21 mouse cellular contexts compared by ENCODE assay signal in the genomic region with DNA sequence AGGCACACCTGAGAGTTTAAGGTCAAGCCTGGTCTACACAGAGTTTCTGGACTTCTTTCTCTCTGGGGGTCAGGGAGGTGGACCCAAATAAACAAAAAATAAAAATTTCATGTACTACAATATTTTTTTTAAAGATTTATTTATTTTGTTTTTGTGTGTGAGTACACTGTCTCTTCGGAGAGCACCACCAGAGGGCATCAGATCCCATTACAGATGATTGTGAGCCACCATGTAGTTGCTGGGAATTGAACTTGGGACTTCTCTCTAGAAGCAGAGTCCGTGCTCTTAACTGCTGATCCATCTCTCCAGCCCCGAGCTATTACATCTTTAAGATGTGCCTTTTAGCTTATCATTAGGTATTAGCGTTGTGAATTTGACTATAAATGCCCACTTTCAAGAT. TPM values are rescaled to one million over a fixed set of nuclear protein-coding genes. Genes with fewer than 3 reads are reported as not detected.
DNase-seq lines count a peak whose midpoint lies in the region; ATAC-seq and TF ChIP-seq lines count a peak whose summit lies in the region.
"Had no signal": no experiment of that assay in that cellular context is flagged by ENCODE, and none has a peak within 500 bp of the region (broad histone marks: within the 10 kb centered on the region; RNA-seq: fewer than 3 reads in every experiment).

No protein-coding gene starts in this region.

- H3K36me3 ChIP-seq in heart, adult 2 months (ENCODE audit: control insufficient read depth, insufficient read depth, low read length) = peaks cover 4% of the 10 kb centered on the region; the same call in 1 of the 2 replicates
- H3K36me3 ChIP-seq in heart, embryonic 10.5 days = peaks cover 67% of the 10 kb centered on the region
- H3K36me3 ChIP-seq in lung, postnatal 0 days (ENCODE audit: insufficient read depth, low read length) = no peaks in the 10 kb centered on the region
- H3K36me3 ChIP-seq in E14TG2a.4 (ENCODE audit: insufficient read depth, low read length) = peaks cover 58% of the 10 kb centered on the region

- no peak overlapping the region for H3K4me3 ChIP-seq in heart, adult 2 months
- no peak overlapping the region for H3K4me3 ChIP-seq in heart, embryonic 10.5 days
- no peak overlapping the region for H3K4me3 ChIP-seq in lung, postnatal 0 days (ENCODE audit: low read depth, low read length)
- no peak overlapping the region for H3K4me3 ChIP-seq in E14TG2a.4 (replicated peaks; ENCODE audit: low read length)
- H3K4me3 ChIP-seq: embryonic facial prominence, embryonic 13.5 days; forebrain, embryonic 12.5 days; hindbrain, embryonic 13.5 days; kidney, embryonic 15.5 days; limb, embryonic 15.5 days had no signal

- intact Hi-C loops in heart, adult 2 months (cut with DNase I) = no loop called here

- no peak overlapping the region for H3K9ac ChIP-seq in heart, adult 2 months (ENCODE audit: low read depth, low read length)
- H3K9ac ChIP-seq in lung, postnatal 0 days (replicated peaks; ENCODE audit: low read depth) = no peak overlapping the region
- H3K9ac ChIP-seq: embryonic facial prominence, embryonic 13.5 days; forebrain, embryonic 12.5 days; hindbrain, embryonic 13.5 days; kidney, embryonic 15.5 days; limb, embryonic 15.5 days had no signal

- no peak for ATAC-seq in lung, postnatal 0 days
- ATAC-seq: midbrain, embryonic 16.5 days had no signal

- H3K4me2 ChIP-seq in lung, postnatal 0 days (replicated peaks; ENCODE audit: low read depth, low read length) = no peak overlapping the region
- H3K4me2 ChIP-seq: embryonic facial prominence, embryonic 13.5 days; forebrain, embryonic 12.5 days; hindbrain, embryonic 13.5 days; kidney, embryonic 15.5 days; limb, embryonic 15.5 days had no signal

- TF ChIP-seq CTCF in heart, adult 2 months (IDR thresholded peaks at IDR 0.05) = peak; percentile 50
- peak; percentile 43 for TF ChIP-seq CTCF in lung, postnatal 0 days (IDR thresholded peaks at IDR 0.05)
- peak; percentile 25; the same call in 1 of the 2 replicates for TF ChIP-seq CTCF in E14TG2a.4 (conservative IDR thresholded peaks at IDR 0.05; ENCODE audit: low read length)

- no peak overlapping the region for H3K27ac ChIP-seq in heart, adult 2 months
- no peak overlapping the region for H3K27ac ChIP-seq in heart, embryonic 10.5 days
- H3K27ac ChIP-seq in lung, postnatal 0 days (ENCODE audit: low read length) = no peak overlapping the region
- H3K27ac ChIP-seq: embryonic facial prominence, embryonic 13.5 days; forebrain, embryonic 12.5 days; hindbrain, embryonic 13.5 days; kidney, embryonic 15.5 days; limb, embryonic 15.5 days; macrophage had no signal

- no peaks in the 10 kb centered on the region for H3K4me1 ChIP-seq in heart, adult 2 months (ENCODE audit: control insufficient read depth, insufficient read depth, low read length)
- H3K4me1 ChIP-seq in heart, embryonic 10.5 days = no peaks in the 10 kb centered on the region
- no peaks in the 10 kb centered on the region for H3K4me1 ChIP-seq in lung, postnatal 0 days (ENCODE audit: insufficient read depth, low read depth, low read length)
- H3K4me1 ChIP-seq in E14TG2a.4 (replicated peaks; ENCODE audit: low read depth, low read length) = peaks cover 43% of the 10 kb centered on the region
- H3K4me1 ChIP-seq: embryonic facial prominence, embryonic 13.5 days; forebrain, embryonic 12.5 days; hindbrain, embryonic 13.5 days; kidney, embryonic 15.5 days; limb, embryonic 15.5 days had no signal

- no peaks in the 10 kb centered on the region for H3K9me3 ChIP-seq in heart, embryonic 10.5 days
- H3K9me3 ChIP-seq in lung, postnatal 0 days (ENCODE audit: low read length) = no peaks in the 10 kb centered on the region
- H3K9me3 ChIP-seq in E14TG2a.4 (ENCODE audit: low read length) = no peaks in the 10 kb centered on the region
- H3K9me3 ChIP-seq: embryonic facial prominence, embryonic 13.5 days; forebrain, embryonic 12.5 days; hindbrain, embryonic 13.5 days; kidney, embryonic 15.5 days; limb, embryonic 15.5 days had no signal

- H3K79me2 ChIP-seq in heart, adult 2 months (replicated peaks; ENCODE audit: control insufficient read depth, insufficient read depth, low read length) = no peaks in the 10 kb centered on the region

- no peak for TF ChIP-seq EP300 in heart, adult 2 months (IDR thresholded peaks at IDR 0.05; ENCODE audit: insufficient read depth, low read depth, low read length)
- no peak for TF ChIP-seq EP300 in lung, postnatal 0 days (IDR thresholded peaks at IDR 0.05)

- H3K27me3 ChIP-seq in heart, adult 2 months (ENCODE audit: control insufficient read depth, insufficient read depth, low read length) = no peaks in the 10 kb centered on the region
- no peaks in the 10 kb centered on the region for H3K27me3 ChIP-seq in heart, embryonic 10.5 days (ENCODE audit: insufficient read depth, poor library complexity, severe bottlenecking)
- H3K27me3 ChIP-seq in lung, postnatal 0 days (replicated peaks; ENCODE audit: insufficient read depth, low read length) = no peaks in the 10 kb centered on the region
- no peaks in the 10 kb centered on the region for H3K27me3 ChIP-seq in E14TG2a.4 (ENCODE audit: insufficient read depth, low read length)
- H3K27me3 ChIP-seq: embryonic facial prominence, embryonic 13.5 days; forebrain, embryonic 12.5 days; hindbrain, embryonic 13.5 days; kidney, embryonic 15.5 days; limb, embryonic 15.5 days had no signal

- DNase-seq in heart, adult 2 months = no peak
- DNase-seq in heart, embryonic 10.5 days (ENCODE audit: low spot score) = no peak
- no peak for DNase-seq in lung, postnatal 0 days (ENCODE audit: low spot score)
- DNase-seq in lung, postnatal 4 days = no peak
- peak; percentile 33 for DNase-seq in induced T-regulatory cell, adult 2 months (ENCODE audit: low read depth)
- no peak for DNase-seq in heart, adult 9 months (ENCODE audit: low spot score in 2 of 2)
- DNase-seq: cerebellum, adult 8-10 months; gastrocnemius, postnatal 10 days; thymus, adult 2 months had no signal

- 79% methylated on average over 4 of the region's 4 CpGs for WGBS in heart, adult 2 months
- WGBS in heart, embryonic 10.5 days = 90% methylated on average over 4 of the region's 4 CpGs
- 82% methylated on average over 4 of the region's 4 CpGs for WGBS in lung, postnatal 0 days

- no peak for TF ChIP-seq POLR2A in heart, adult 2 months (IDR thresholded peaks at IDR 0.05; ENCODE audit: insufficient read depth, low read depth, low read length)

RNA-seq across cellular contexts. Expression of gene Taf15, which starts 18.6 kb away (rescaled TPM):
- 10 to 100 TPM; 34.2 to 39.6 TPM for total RNA-seq in heart, adult 2 months (2021)
- polyA plus RNA-seq in heart, adult 2 months (2012; rRNA removed) = 9.1 and 15.2 TPM in 2 replicates
- polyA plus RNA-seq in heart, embryonic 10.5 days (2016; fragmentation: Nextera tagmentation; extraction: Ambion mirVana) = 8.0 and 8.6 TPM in 2 replicates
- 3.2 and 4.4 TPM in 2 replicates for polyA plus RNA-seq in lung, postnatal 0 days (2015; fragmentation: Nextera tagmentation; extraction: Ambion mirVana)

RNA-seq across cellular contexts. Expression of gene Mmp28, which starts 28.6 kb away (rescaled TPM):
- 1 to 10 TPM; 4.7 to 4.9 TPM for total RNA-seq in heart, adult 2 months (2021)
- polyA plus RNA-seq in heart, adult 2 months (2012; rRNA removed) = 3.3 and 4.4 TPM in 2 replicates
- 1.9 and 3.1 TPM in 2 replicates for polyA plus RNA-seq in heart, embryonic 10.5 days (2016; fragmentation: Nextera tagmentation; extraction: Ambion mirVana)
- polyA plus RNA-seq in lung, postnatal 0 days (2015; fragmentation: Nextera tagmentation; extraction: Ambion mirVana) = 4.2 and 5.1 TPM in 2 replicates

RNA-seq across cellular contexts. Expression of gene Heatr9, which starts 30.5 kb away (rescaled TPM):
- total RNA-seq in heart, adult 2 months (2021) = not detected
- polyA plus RNA-seq in heart, adult 2 months (2012; rRNA removed) = not detected in 2 replicates
- not detected in 2 replicates for polyA plus RNA-seq in heart, embryonic 10.5 days (2016; fragmentation: Nextera tagmentation; extraction: Ambion mirVana)
- not detected in 2 replicates for polyA plus RNA-seq in lung, postnatal 0 days (2015; fragmentation: Nextera tagmentation; extraction: Ambion mirVana)
- total RNA-seq: ES-E14; gastrocnemius, postnatal 10 days; layer of hippocampus, postnatal 25 days had no signal
- polyA plus RNA-seq: embryonic facial prominence, embryonic 13.5 days; heart, embryonic 14.5 days; hindbrain, embryonic 13.5 days; kidney, embryonic 15.5 days; limb, embryonic 15.5 days; macrophage; midbrain, embryonic 16.5 days; neural tube, embryonic 14.5 days had no signal

RNA-seq across cellular contexts. Expression of gene Ccl5, which starts 38.8 kb away (rescaled TPM):
- total RNA-seq in heart, adult 2 months (2021) = under 1 TPM in 1 of 2 experiments, not detected in 1; 0.80 TPM
- 2.5 and 20.2 TPM in 2 replicates for polyA plus RNA-seq in heart, adult 2 months (2012; rRNA removed)
- not detected in 2 replicates for polyA plus RNA-seq in heart, embryonic 10.5 days (2016; fragmentation: Nextera tagmentation; extraction: Ambion mirVana)
- 3.3 and 5.9 TPM in 2 replicates for polyA plus RNA-seq in lung, postnatal 0 days (2015; fragmentation: Nextera tagmentation; extraction: Ambion mirVana)
- total RNA-seq: ES-E14; gastrocnemius, postnatal 10 days; layer of hippocampus, postnatal 25 days had no signal
- polyA plus RNA-seq: embryonic facial prominence, embryonic 13.5 days; forebrain, embryonic 12.5 days; hindbrain, embryonic 13.5 days; kidney, embryonic 15.5 days; midbrain, embryonic 16.5 days; neural tube, embryonic 14.5 days had no signal

RNA-seq across cellular contexts. Expression of gene 1700020L24Rik, which starts 54.0 kb away (rescaled TPM):
- not detected for total RNA-seq in heart, adult 2 months (2021)
- 0.27 TPM in 1 of 2 replicates, not detected in the other for polyA plus RNA-seq in heart, adult 2 months (2012; rRNA removed)
- 1.5 and 1.9 TPM in 2 replicates for polyA plus RNA-seq in heart, embryonic 10.5 days (2016; fragmentation: Nextera tagmentation; extraction: Ambion mirVana)
- 0.23 and 0.54 TPM in 2 replicates for polyA plus RNA-seq in lung, postnatal 0 days (2015; fragmentation: Nextera tagmentation; extraction: Ambion mirVana)
- total RNA-seq: layer of hippocampus, postnatal 25 days had no signal
- polyA plus RNA-seq: hindbrain, embryonic 13.5 days; macrophage had no signal
